Mouse (Mus musculus) E14TG2a.4 (cell line): ENCODE results near the gene Camk1d.
"Not testable (repeated sequence)": the region's sequence is repeated elsewhere in the genome, so short reads cannot be mapped to it uniquely, and the experiment has no call there.

Source experiments
- H3K27me3 ChIP-seq: 2 replicates; pipeline ENCODE4 v1.6.1; 2014; ENCODE audit warnings: low read length, control low read depth; ENCODE audit not compliant: insufficient read depth
- H3K36me3 ChIP-seq: 2 replicates; pipeline ENCODE4 v1.6.1; 2014; ENCODE audit warnings: low read length, control low read depth; ENCODE audit not compliant: insufficient read depth
- H3K4me1 ChIP-seq: replicated peaks from 2 replicates; pipeline ENCODE4 v1.6.1; 2014; ENCODE audit warnings: low read depth, low read length, control low read depth
- H3K4me3 ChIP-seq: replicated peaks from 2 replicates; pipeline ENCODE4 v1.5.1; 2014; ENCODE audit warnings: mild to moderate bottlenecking, low read length
- H3K9me3 ChIP-seq: 2 replicates; pipeline ENCODE4 v1.6.1; 2014; ENCODE audit warnings: low read length, control low read depth
- CTCF ChIP-seq: conservative IDR thresholded peaks from 2 replicates; pipeline ENCODE4 v1.5.1; 2014; ENCODE audit warnings: low read length
- NANOG ChIP-seq: IDR thresholded peaks from 2 replicates; pipeline ENCODE4 v1.6.1; 2014; ENCODE audit warnings: borderline replicate concordance, low read length, mixed read lengths
- POU5F1 ChIP-seq: IDR thresholded peaks from 2 replicates; pipeline ENCODE4 v1.6.1; 2014; ENCODE audit warnings: low read length, borderline replicate concordance

The Camk1d gene

GRCm38 (mm10) chr2:5605849-5606248, 108.5 kb downstream of the Camk1d start:
- Histone ChIP-seq H3K27me3 (no peaks in the 10 kb centered on the region), H3K9me3 (no peaks in the 10 kb centered on the region), H3K36me3 (peaks cover 17% of the 10 kb centered on the region), H3K4me3 (no peak overlapping the region), H3K4me1 (peaks cover 42% of the 10 kb centered on the region)
- TF ChIP-seq POU5F1 (no peak), CTCF (no peak), NANOG (no peak)

GRCm38 (mm10) chr2:5602044-5602443, 112.3 kb downstream of the Camk1d start:
- peaks cover 10% of the 10 kb centered on the region; the same call in 1 of the 2 replicates for H3K36me3 ChIP-seq
- H3K4me3 ChIP-seq, result no peak overlapping the region
- H3K27me3 ChIP-seq, result no peaks in the 10 kb centered on the region
- TF ChIP-seq NANOG (no peak), CTCF (no peak), POU5F1 (no peak)
- H3K9me3 ChIP-seq, result no peaks in the 10 kb centered on the region
- peaks cover 43% of the 10 kb centered on the region for H3K4me1 ChIP-seq

- H3K4me1 ChIP-seq, result peaks cover 42% of the 10 kb centered on the region
- not testable (repeated sequence) for H3K9me3 ChIP-seq, H3K27me3 ChIP-seq, H3K36me3 ChIP-seq, H3K4me3 ChIP-seq
Measured at GRCm38 (mm10) chr2:5601243-5601642, 113.1 kb downstream of the Camk1d start.

GRCm38 (mm10) chr2:5600183-5600962, 113.9 kb downstream of the Camk1d start:
- peaks cover 10% of the 10 kb centered on the region; the same call in 1 of the 2 replicates for H3K36me3 ChIP-seq
- no peak overlapping the region for H3K4me3 ChIP-seq
- no peaks in the 10 kb centered on the region for H3K27me3 ChIP-seq
- H3K9me3 ChIP-seq, result no peaks in the 10 kb centered on the region
- peaks cover 45% of the 10 kb centered on the region for H3K4me1 ChIP-seq
- TF ChIP-seq CTCF (no peak), NANOG (no peak), POU5F1 (no peak)

GRCm38 (mm10) chr2:5599713-5600112, 114.6 kb downstream of the Camk1d start:
- Histone ChIP-seq H3K36me3 (peaks cover 12% of the 10 kb centered on the region), H3K4me1 (peaks cover 45% of the 10 kb centered on the region), H3K27me3 (no peaks in the 10 kb centered on the region), H3K4me3 (no peak overlapping the region), H3K9me3 (no peaks in the 10 kb centered on the region)
- TF ChIP-seq POU5F1 (no peak), NANOG (no peak), CTCF (no peak)

GRCm38 (mm10) chr2:5598533-5598932, 115.8 kb downstream of the Camk1d start:
- H3K4me3 ChIP-seq, result no peak overlapping the region
- H3K36me3 ChIP-seq, result peaks cover 8% of the 10 kb centered on the region; the same call in 1 of the 2 replicates
- no peak for TF ChIP-seq NANOG
- no peak for TF ChIP-seq POU5F1
- TF ChIP-seq CTCF, result no peak
- H3K4me1 ChIP-seq, result peaks cover 45% of the 10 kb centered on the region
- no peaks in the 10 kb centered on the region for H3K27me3 ChIP-seq
- H3K9me3 ChIP-seq, result no peaks in the 10 kb centered on the region

- Histone ChIP-seq H3K4me3 (no peak overlapping the region), H3K36me3 (peaks cover 8% of the 10 kb centered on the region; the same call in 1 of the 2 replicates), H3K27me3 (no peaks in the 10 kb centered on the region), H3K9me3 (no peaks in the 10 kb centered on the region), H3K4me1 (peaks cover 47% of the 10 kb centered on the region)
- TF ChIP-seq CTCF (no peak), NANOG (no peak), POU5F1 (no peak)
Measured at GRCm38 (mm10) chr2:5596882-5597281, 117.4 kb downstream of the Camk1d start.

- no peaks in the 10 kb centered on the region for H3K9me3 ChIP-seq
- H3K4me3 ChIP-seq, result no peak overlapping the region
- peaks cover 13% of the 10 kb centered on the region; the same call in 1 of the 2 replicates for H3K36me3 ChIP-seq
- TF ChIP-seq NANOG (no peak), CTCF (no peak), POU5F1 (no peak)
- H3K4me1 ChIP-seq, result peaks cover 47% of the 10 kb centered on the region
- H3K27me3 ChIP-seq, result no peaks in the 10 kb centered on the region
Measured at GRCm38 (mm10) chr2:5595356-5596191, 118.7 kb downstream of the Camk1d start.
